Mouse (Mus musculus): ENCODE data around the gene Gm4871.

DNA sequence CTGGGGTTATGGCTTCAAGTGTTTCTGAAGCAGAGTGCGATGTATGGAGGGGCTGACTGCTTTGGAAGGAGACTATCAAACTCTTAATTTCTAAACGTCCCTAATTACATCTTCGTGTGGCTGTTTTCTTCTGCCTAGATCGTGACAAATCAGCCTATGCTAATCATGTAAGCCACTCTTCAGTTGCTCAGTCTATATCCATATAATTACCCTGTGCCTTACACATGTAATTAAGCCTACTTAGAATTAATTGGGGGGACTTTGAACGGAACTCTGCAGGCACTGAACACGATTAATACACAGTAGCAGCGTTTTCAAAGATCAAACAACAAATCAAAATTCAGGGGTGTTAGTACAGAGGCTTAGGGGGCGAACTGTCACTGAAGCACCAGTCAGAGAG is 25.4 kb upstream of the Gm4871 start:
- no peak for TF ChIP-seq CTCF (IDR thresholded peaks at IDR 0.05; ENCODE audit: borderline replicate concordance, insufficient read depth, low read length)
- no peak for TF ChIP-seq POLR2A (IDR thresholded peaks at IDR 0.05; ENCODE audit: low read depth, low read length)

All from embryonic fibroblast, embryonic 13.5 days (primary cell).